Mouse (Mus musculus): ENCODE data around the gene Ppp3ca.

DNA sequence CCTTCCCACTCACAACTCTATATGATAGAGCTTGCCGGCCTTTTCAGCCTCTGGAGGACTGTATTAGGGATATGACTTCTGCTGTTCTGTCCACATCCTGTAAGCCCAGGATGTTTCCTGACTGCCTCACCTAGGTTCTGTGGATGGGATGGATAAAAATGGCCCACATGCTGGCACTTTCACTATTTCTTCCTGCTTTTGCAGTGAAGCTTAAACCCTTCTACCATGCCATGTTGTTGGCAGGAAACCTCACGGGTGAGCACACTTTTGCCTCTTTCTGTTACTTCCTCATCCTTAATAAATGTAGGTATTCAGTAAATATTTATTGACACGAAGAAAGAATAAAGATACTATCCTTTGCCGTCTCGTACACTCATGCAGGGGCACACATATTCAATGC, 48.5 kb downstream of the Ppp3ca start:
- no peak for TF ChIP-seq CTCF (IDR thresholded peaks at IDR 0.05; ENCODE audit: control insufficient read depth, insufficient read depth, insufficient replicate concordance, low read depth, low read length)
- no peak for TF ChIP-seq POLR2A (IDR thresholded peaks at IDR 0.05; ENCODE audit: control insufficient read depth, low read depth, low read length)
